Mouse (Mus musculus) embryonic fibroblast, embryonic 13.5 days (primary cell): ENCODE data around the gene Esrp2.

ENCODE experiments used
- CTCF ChIP-seq: IDR thresholded peaks from 2 replicates; pipeline ENCODE4 v1.5.1; 2011; ENCODE audit warnings: mild to moderate bottlenecking, control low read depth, low read length, moderate library complexity, borderline replicate concordance; ENCODE audit not compliant: insufficient read depth
- POLR2A ChIP-seq: IDR thresholded peaks from 2 replicates; pipeline ENCODE4 v1.6.1; 2011; ENCODE audit warnings: low read depth, mild to moderate bottlenecking, control low read depth, low read length, moderate library complexity

- TF ChIP-seq CTCF (no peak), POLR2A (peak; percentile 80)
Measured at GRCm38 (mm10) chr8:106149801-106150652, 13.3 kb upstream of the Esrp2 start, which contains the start of gene Pla2g15.
